Mouse (Mus musculus): ENCODE measurements at regions not wholly inside any gene's neighbourhood (a gene's known extent, or its start where the extent isn't known, plus 50 kb on each side); places are given as distances from the start of the nearest gene placed in this dataset.
A peak's percentile ranks its signal among the peaks of the same experiment; 100 is the strongest.
"Not testable (repeated sequence)": the region's sequence is repeated elsewhere in the genome, so short reads cannot be mapped to it uniquely, and the experiment has no call there.

GRCm38 (mm10) chr12:10554701-10555100 lies 164.1 kb downstream of the Rdh14 start:
- not testable (repeated sequence) for H3K36me3 ChIP-seq (ENCODE audit: control insufficient read depth, insufficient read depth, low read length); H3K27ac ChIP-seq (ENCODE audit: low read depth, low read length); H3K4me3 ChIP-seq (ENCODE audit: low read length); ATAC-seq; H3K27me3 ChIP-seq (replicated peaks; ENCODE audit: control insufficient read depth, insufficient read depth, low read length); H3K9ac ChIP-seq (ENCODE audit: low read depth, low read length); H3K4me1 ChIP-seq (ENCODE audit: control insufficient read depth, insufficient read depth, low read depth, low read length); H3K4me2 ChIP-seq (ENCODE audit: low read length); H3K9me3 ChIP-seq (ENCODE audit: control insufficient read depth, low read length)
- WGBS: 66% methylated on average over 1 of the region's 1 CpGs

DNA sequence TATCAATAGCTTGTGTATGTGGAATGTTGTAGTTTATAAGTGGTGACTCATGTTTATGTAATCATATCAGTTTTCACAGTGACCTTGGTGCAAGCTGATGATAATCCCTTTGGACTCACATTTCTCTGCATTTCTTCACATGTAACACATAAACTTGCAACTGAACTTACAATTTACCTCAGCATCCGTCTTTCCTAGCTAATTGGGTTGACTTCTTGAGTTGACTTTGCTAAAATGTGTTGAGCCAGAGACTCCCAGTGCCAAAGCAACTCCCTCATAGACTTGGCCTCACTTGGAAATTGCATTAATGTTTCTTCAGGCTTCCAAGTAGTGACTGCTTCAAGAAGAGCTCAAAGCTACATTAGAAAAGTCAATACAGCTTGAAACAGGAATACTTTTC lies 172.4 kb downstream of the Rdh14 start:
- no peak for ATAC-seq
- H3K36me3 ChIP-seq (ENCODE audit: control insufficient read depth, insufficient read depth, low read length): no peaks in the 10 kb centered on the region
- H3K9me3 ChIP-seq (ENCODE audit: control insufficient read depth, low read length): no peaks in the 10 kb centered on the region
- H3K4me2 ChIP-seq (ENCODE audit: low read length): no peak overlapping the region
- no peak overlapping the region for H3K4me3 ChIP-seq (ENCODE audit: low read length)
- H3K27ac ChIP-seq (ENCODE audit: low read depth, low read length): no peak overlapping the region
- H3K27me3 ChIP-seq (replicated peaks; ENCODE audit: control insufficient read depth, insufficient read depth, low read length): no peaks in the 10 kb centered on the region
- H3K4me1 ChIP-seq (ENCODE audit: control insufficient read depth, insufficient read depth, low read depth, low read length): no peaks in the 10 kb centered on the region
- no peak overlapping the region for H3K9ac ChIP-seq (ENCODE audit: low read depth, low read length)
- 79% methylated on average over 1 of the region's 1 CpGs for WGBS

GRCm38 (mm10) chr12:10567881-10568280 lies 177.3 kb downstream of the Rdh14 start:
- no peaks in the 10 kb centered on the region for H3K27me3 ChIP-seq (replicated peaks; ENCODE audit: control insufficient read depth, insufficient read depth, low read length)
- no peaks in the 10 kb centered on the region for H3K4me1 ChIP-seq (ENCODE audit: control insufficient read depth, insufficient read depth, low read depth, low read length)
- H3K27ac ChIP-seq (ENCODE audit: low read depth, low read length): no peak overlapping the region
- H3K36me3 ChIP-seq (ENCODE audit: control insufficient read depth, insufficient read depth, low read length): no peaks in the 10 kb centered on the region
- no peak overlapping the region for H3K4me2 ChIP-seq (ENCODE audit: low read length)
- no peak overlapping the region for H3K9ac ChIP-seq (ENCODE audit: low read depth, low read length)
- no peak for ATAC-seq
- WGBS: 91% methylated on average over 2 of the region's 2 CpGs
- H3K9me3 ChIP-seq (ENCODE audit: control insufficient read depth, low read length): no peaks in the 10 kb centered on the region
- H3K4me3 ChIP-seq (ENCODE audit: low read length): no peak overlapping the region

DNA sequence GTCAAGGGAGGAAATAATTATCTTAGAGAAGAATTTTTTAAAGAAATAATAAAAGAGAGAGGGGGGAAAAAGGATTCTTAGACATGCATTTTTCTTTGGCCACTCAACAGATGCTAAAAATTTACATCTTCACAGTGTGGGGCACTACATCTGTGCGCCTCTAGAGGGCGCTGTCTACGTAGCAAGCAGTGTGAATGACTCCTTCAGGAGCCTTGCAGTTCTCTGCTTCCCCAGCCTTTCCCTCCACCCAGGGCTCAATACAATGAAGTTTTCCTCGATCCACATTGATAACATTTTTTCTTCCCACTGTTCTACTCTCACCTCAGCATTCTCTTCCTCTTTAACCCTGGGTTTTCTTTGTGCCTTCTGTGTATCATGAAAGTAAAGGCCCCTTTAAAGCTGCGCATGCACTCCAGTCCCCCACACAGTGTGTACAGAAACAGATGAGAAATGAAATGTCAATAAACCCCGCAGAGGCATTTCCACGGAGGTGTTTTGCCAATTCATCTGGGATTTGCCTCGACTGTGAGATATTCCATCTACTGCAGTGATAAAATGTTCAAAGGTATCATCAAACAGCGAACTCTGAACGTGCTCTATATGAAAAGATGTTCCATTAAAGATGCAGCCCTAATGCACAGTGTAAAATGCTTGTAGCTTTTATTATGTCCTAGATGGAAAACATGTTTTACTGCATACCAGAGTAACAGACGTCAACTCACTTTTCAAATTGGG lies 181.2 kb downstream of the Rdh14 start:
- Histone ChIP-seq H3K27ac (ENCODE audit: low read depth, low read length) (no peak overlapping the region), H3K36me3 (ENCODE audit: control insufficient read depth, insufficient read depth, low read length) (no peaks in the 10 kb centered on the region), H3K27me3 (replicated peaks; ENCODE audit: control insufficient read depth, insufficient read depth, low read length) (no peaks in the 10 kb centered on the region), H3K9ac (ENCODE audit: low read depth, low read length) (no peak overlapping the region), H3K4me1 (ENCODE audit: control insufficient read depth, insufficient read depth, low read depth, low read length) (no peaks in the 10 kb centered on the region), H3K4me2 (ENCODE audit: low read length) (no peak overlapping the region), H3K4me3 (ENCODE audit: low read length) (no peak overlapping the region), H3K9me3 (ENCODE audit: control insufficient read depth, low read length) (no peaks in the 10 kb centered on the region)
- 56% methylated on average over 11 of the region's 11 CpGs for WGBS
- no peak for ATAC-seq

GRCm38 (mm10) chr12:10572378-10572650 lies 181.7 kb downstream of the Rdh14 start:
- no peak overlapping the region for H3K9ac ChIP-seq (ENCODE audit: low read depth, low read length)
- H3K27ac ChIP-seq (ENCODE audit: low read depth, low read length): no peak overlapping the region
- WGBS: 64% methylated on average over 5 of the region's 5 CpGs

DNA sequence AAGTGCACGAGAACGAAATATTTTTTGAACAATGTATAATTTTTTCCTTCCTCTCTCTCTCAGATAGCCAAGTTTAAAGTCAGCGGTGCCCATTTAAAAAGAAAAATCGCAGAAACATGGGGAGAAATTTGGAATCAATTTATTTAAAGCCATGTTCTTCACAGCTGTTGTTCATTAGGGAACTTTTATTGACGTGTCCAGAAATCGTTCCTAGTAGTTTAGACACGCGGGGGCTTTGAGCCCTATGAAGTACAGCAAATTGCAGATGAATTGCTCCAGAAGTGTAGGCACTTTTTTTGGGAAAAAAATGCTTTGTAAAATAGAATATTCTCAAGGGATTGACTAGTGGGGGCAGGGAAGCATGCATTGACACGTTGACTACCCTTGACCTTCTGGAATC lies 182.8 kb downstream of the Rdh14 start:
- ATAC-seq: no peak
- no peak overlapping the region for H3K27ac ChIP-seq (ENCODE audit: low read depth, low read length)
- 83% methylated on average over 9 of the region's 9 CpGs for WGBS

More at GRCm38 (mm10) chr12:10572378-10572650, 181.7 kb downstream of the Rdh14 start:
- no peaks in the 10 kb centered on the region for H3K36me3 ChIP-seq (ENCODE audit: control insufficient read depth, insufficient read depth, low read length)
- no peaks in the 10 kb centered on the region for H3K9me3 ChIP-seq (ENCODE audit: control insufficient read depth, low read length)
- no peak overlapping the region for H3K4me3 ChIP-seq (ENCODE audit: low read length)
- no peaks in the 10 kb centered on the region for H3K27me3 ChIP-seq (replicated peaks; ENCODE audit: control insufficient read depth, insufficient read depth, low read length)
- H3K4me1 ChIP-seq (ENCODE audit: control insufficient read depth, insufficient read depth, low read depth, low read length): no peaks in the 10 kb centered on the region
- H3K4me2 ChIP-seq (ENCODE audit: low read length): no peak overlapping the region
- ATAC-seq: no peak

DNA sequence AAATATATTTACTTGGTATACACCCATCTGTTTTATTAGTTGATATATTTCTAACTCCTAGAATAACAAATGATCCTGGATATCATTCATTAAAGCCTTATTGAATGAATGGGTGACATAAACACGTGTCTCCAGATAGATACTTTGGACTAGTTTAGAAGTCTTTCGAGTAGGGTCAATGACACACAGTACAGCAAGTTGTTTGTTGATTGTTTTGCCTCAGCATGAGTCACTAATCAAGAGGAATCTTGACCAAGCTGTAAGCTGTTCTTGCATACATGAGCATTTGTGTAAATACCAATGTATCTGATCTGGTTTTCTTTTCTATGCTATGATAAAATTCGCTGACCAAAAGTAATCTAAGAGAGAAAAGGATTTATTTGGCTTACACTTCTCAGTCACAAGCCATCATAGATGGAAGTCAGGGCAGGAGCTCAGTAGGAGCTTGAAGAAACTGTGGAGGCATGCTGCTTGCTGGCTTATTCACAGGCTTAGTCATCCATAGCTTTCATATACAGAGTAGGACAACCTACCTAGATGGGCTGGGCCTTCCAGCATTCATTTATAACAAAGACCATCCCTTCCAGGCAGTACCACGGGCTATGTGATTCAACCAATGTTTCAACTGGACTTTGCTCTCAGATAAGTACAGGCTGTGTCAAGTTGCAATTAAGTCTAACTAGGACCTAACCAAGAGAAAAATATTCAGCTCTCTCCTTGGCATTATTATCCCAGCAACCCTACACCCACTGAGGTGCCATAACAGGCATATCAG lies 192.5 kb downstream of the Rdh14 start:
- H3K27me3 ChIP-seq (replicated peaks; ENCODE audit: control insufficient read depth, insufficient read depth, low read length): no peaks in the 10 kb centered on the region
- no peaks in the 10 kb centered on the region for H3K36me3 ChIP-seq (ENCODE audit: control insufficient read depth, insufficient read depth, low read length)
- H3K27ac ChIP-seq (ENCODE audit: low read depth, low read length): no peak overlapping the region
- H3K9ac ChIP-seq (ENCODE audit: low read depth, low read length): no peak overlapping the region
- no peak for ATAC-seq
- H3K9me3 ChIP-seq (ENCODE audit: control insufficient read depth, low read length): no peaks in the 10 kb centered on the region
- no peaks in the 10 kb centered on the region for H3K4me1 ChIP-seq (ENCODE audit: control insufficient read depth, insufficient read depth, low read depth, low read length)
- no peak overlapping the region for H3K4me3 ChIP-seq (ENCODE audit: low read length)
- H3K4me2 ChIP-seq (ENCODE audit: low read length): no peak overlapping the region
- WGBS: 77% methylated on average over 4 of the region's 4 CpGs

More for the DNA sequence above, 182.8 kb downstream of the Rdh14 start:
- no peak overlapping the region for H3K9ac ChIP-seq (ENCODE audit: low read depth, low read length)
- H3K27me3 ChIP-seq (replicated peaks; ENCODE audit: control insufficient read depth, insufficient read depth, low read length): no peaks in the 10 kb centered on the region
- no peaks in the 10 kb centered on the region for H3K36me3 ChIP-seq (ENCODE audit: control insufficient read depth, insufficient read depth, low read length)
- no peak overlapping the region for H3K4me3 ChIP-seq (ENCODE audit: low read length)
- H3K4me2 ChIP-seq (ENCODE audit: low read length): no peak overlapping the region
- no peaks in the 10 kb centered on the region for H3K9me3 ChIP-seq (ENCODE audit: control insufficient read depth, low read length)
- H3K4me1 ChIP-seq (ENCODE audit: control insufficient read depth, insufficient read depth, low read depth, low read length): no peaks in the 10 kb centered on the region

DNA sequence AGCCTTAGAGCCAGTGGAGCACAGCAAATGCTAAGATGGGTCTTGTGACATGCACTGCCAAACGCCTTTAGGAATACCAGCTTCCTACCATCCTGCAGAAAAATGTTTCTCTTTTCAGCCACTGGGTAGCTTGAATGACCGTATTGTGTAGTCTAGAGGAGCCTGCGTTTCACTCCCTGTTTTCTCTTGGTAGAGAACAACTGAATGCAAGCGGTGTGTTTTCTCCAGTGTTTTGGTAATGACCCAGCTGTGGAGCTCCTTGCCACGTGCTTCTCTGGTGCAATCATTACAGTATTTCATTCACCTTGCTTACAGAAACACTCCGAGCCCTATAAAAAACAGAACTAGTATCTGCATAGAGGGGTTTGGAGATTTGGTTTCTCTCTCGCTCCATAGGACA lies 193.5 kb downstream of the Rdh14 start:
- no peaks in the 10 kb centered on the region for H3K36me3 ChIP-seq (ENCODE audit: control insufficient read depth, insufficient read depth, low read length)
- H3K27ac ChIP-seq (ENCODE audit: low read depth, low read length): no peak overlapping the region
- peak; percentile 76 for ATAC-seq
- no peaks in the 10 kb centered on the region for H3K4me1 ChIP-seq (ENCODE audit: control insufficient read depth, insufficient read depth, low read depth, low read length)
- WGBS: 58% methylated on average over 7 of the region's 7 CpGs
- H3K4me3 ChIP-seq (ENCODE audit: low read length): no peak overlapping the region
- H3K27me3 ChIP-seq (replicated peaks; ENCODE audit: control insufficient read depth, insufficient read depth, low read length): no peaks in the 10 kb centered on the region
- H3K4me2 ChIP-seq (ENCODE audit: low read length): no peak overlapping the region
- H3K9me3 ChIP-seq (ENCODE audit: control insufficient read depth, low read length): no peaks in the 10 kb centered on the region
- no peak overlapping the region for H3K9ac ChIP-seq (ENCODE audit: low read depth, low read length)

DNA sequence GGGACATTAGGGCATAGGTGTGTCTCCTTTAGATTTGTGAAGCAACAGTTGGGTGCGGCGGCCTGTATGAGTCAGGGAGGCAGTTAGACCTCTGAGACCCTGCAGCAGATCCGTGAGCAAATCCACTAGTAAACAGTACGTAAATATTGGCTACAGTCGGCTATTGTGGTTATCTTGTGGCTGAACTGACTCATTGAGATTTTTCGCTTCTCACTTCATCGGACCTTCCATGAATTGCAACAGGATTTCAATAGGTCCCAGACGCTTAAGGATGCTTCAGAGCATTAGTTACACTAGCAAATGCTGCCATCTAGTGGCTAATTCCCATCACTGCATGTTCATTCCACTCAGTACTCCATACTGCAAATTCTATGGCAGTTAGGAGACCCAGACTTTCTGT lies 199.0 kb downstream of the Rdh14 start:
- 35% methylated on average over 8 of the region's 8 CpGs for WGBS
- Histone ChIP-seq H3K9me3 (ENCODE audit: control insufficient read depth, low read length) (no peaks in the 10 kb centered on the region), H3K4me1 (ENCODE audit: control insufficient read depth, insufficient read depth, low read depth, low read length) (no peaks in the 10 kb centered on the region), H3K9ac (ENCODE audit: low read depth, low read length) (no peak overlapping the region), H3K4me3 (ENCODE audit: low read length) (no peak overlapping the region), H3K27ac (ENCODE audit: low read depth, low read length) (no peak overlapping the region), H3K27me3 (replicated peaks; ENCODE audit: control insufficient read depth, insufficient read depth, low read length) (no peaks in the 10 kb centered on the region), H3K4me2 (ENCODE audit: low read length) (no peak overlapping the region), H3K36me3 (ENCODE audit: control insufficient read depth, insufficient read depth, low read length) (no peaks in the 10 kb centered on the region)
- peak; percentile 98 for ATAC-seq
